Mouse (Mus musculus) ES-Bruce4 (cell line): ENCODE data around the gene Amn. TPM values are rescaled to one million over a fixed set of nuclear protein-coding genes. Genes with fewer than 3 reads are reported as not detected.

Experiments
- H3K27ac ChIP-seq: 2 replicates; pipeline ENCODE4 v1.5.1; 2012; ENCODE audit warnings: low read length, inconsistent platforms; ENCODE audit not compliant: insufficient read depth
- H3K27me3 ChIP-seq: 2 replicates; pipeline ENCODE4 v1.6.1; 2012; ENCODE audit warnings: mild to moderate bottlenecking, low read length, inconsistent platforms; ENCODE audit not compliant: control insufficient read depth, poor library complexity, insufficient read depth, severe bottlenecking
- H3K36me3 ChIP-seq: 2 replicates; pipeline ENCODE4 v1.6.1; 2012; ENCODE audit warnings: inconsistent platforms, mild to moderate bottlenecking, low read length, moderate library complexity; ENCODE audit not compliant: control insufficient read depth, poor library complexity, insufficient read depth, severe bottlenecking
- H3K4me1 ChIP-seq: one replicate; pipeline ENCODE4 v1.8.1; 2011; ENCODE audit warnings: low read length; ENCODE audit not compliant: control insufficient read depth, insufficient read depth
- H3K4me3 ChIP-seq: 2 replicates; pipeline ENCODE4 v1.5.1; 2011; ENCODE audit warnings: low read depth, mild to moderate bottlenecking, low read length
- H3K9ac ChIP-seq: 2 replicates; pipeline ENCODE4 v1.6.1; 2012; ENCODE audit warnings: low read depth, mild to moderate bottlenecking, inconsistent platforms; ENCODE audit not compliant: poor library complexity, severe bottlenecking
- H3K9me3 ChIP-seq: replicated peaks from 2 replicates; pipeline ENCODE4 v1.6.1; 2012; ENCODE audit warnings: mild to moderate bottlenecking, low read length, inconsistent platforms; ENCODE audit not compliant: control insufficient read depth, poor library complexity, insufficient read depth, severe bottlenecking
- CTCF ChIP-seq: IDR thresholded peaks from one replicate; pipeline ENCODE4 v1.8.1; 2011; ENCODE audit warnings: low read depth, low read length
- EP300 ChIP-seq: IDR thresholded peaks from 2 replicates; pipeline ENCODE4 v1.6.1; 2011; ENCODE audit warnings: low read depth, low read length; ENCODE audit not compliant: insufficient read depth
- POLR2A ChIP-seq: IDR thresholded peaks from one replicate; pipeline ENCODE4 v1.8.1; 2011; ENCODE audit warnings: low read length; ENCODE audit not compliant: insufficient read depth
- polyA plus RNA-seq: library from polyadenylated mRNA; stranded (reverse); fragments of >200 nt; gene quantifications from 2 replicates; pipeline ENCODE4 v1.2.4, GENCODE M21; 2011; ENCODE audit warnings: low read depth; ENCODE audit not compliant: missing spikeins, insufficient read depth, insufficient read length

The Amn gene
- polyA plus RNA-seq, 1 experiment: 1.9 TPM

DNA sequence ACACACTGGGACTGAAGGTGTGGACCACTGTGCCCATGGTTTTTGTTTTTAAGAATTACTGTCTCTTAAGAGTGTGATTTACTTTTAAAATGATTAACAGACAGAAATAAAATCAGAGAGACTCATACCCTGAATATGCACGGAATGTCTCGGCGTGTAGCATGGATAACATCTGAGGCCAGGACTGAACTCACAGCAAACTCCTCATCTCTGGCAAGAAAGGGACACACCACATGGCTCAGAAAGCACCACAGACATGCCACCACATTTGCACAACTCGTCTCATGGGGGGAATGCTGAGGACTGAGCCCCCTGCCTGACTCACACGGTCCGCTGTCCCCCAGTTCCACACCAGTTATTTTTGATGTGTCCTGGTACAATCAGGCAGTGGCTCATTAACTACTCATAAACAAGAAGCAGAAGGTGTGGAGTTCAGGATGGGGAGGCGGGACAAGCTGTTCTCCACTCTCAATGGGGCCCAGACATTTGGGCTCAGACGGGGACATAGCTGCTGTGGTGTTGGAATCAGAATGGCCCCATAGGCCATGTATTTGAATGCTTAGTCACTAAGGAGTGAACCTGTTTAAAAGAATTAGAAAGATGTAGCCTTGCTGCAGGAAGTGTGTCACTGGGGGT is 32.9 kb downstream of the Amn start:
- no peak overlapping the region for H3K27ac ChIP-seq
- TF ChIP-seq EP300 (no peak), CTCF (no peak)
- H3K36me3 ChIP-seq: peaks cover 4% of the 10 kb centered on the region; the same call in 1 of the 2 replicates
- no peaks in the 10 kb centered on the region for H3K9me3 ChIP-seq
- H3K4me1 ChIP-seq: no peaks in the 10 kb centered on the region
- no peak overlapping the region for H3K4me3 ChIP-seq
- H3K27me3 ChIP-seq: no peaks in the 10 kb centered on the region
- no peak overlapping the region for H3K9ac ChIP-seq

GRCm38 (mm10) chr12:111306821-111307220 is 35.9 kb downstream of the Amn start:
- no peaks in the 10 kb centered on the region for H3K27me3 ChIP-seq
- H3K9me3 ChIP-seq: no peaks in the 10 kb centered on the region
- H3K36me3 ChIP-seq: peaks cover 6% of the 10 kb centered on the region; the same call in 1 of the 2 replicates
- no peak overlapping the region for H3K27ac ChIP-seq
- no peak for TF ChIP-seq EP300
- no peak for TF ChIP-seq CTCF
- TF ChIP-seq POLR2A: no peak
- H3K4me1 ChIP-seq: no peaks in the 10 kb centered on the region
- H3K4me3 ChIP-seq: no peak overlapping the region
- H3K9ac ChIP-seq: no peak overlapping the region

DNA sequence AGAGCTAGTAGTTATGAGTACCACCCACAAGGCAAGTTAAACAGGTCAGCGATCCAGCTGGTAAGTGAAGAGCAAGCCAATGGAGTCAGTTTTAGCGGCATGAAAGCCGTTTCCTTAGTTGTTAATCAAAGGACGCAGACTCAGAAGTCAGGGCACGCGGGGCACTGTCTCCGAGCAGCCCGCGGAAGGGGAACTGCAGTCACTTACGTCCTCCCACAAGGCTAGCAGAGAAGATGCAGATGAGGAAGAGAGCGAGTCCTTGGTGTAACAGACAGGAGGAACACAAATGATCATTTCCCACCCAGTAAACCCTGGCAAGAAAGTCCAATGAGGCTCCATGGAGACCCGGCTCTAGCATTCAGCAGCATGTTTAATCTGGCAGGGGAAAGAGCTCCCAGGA is 38.4 kb downstream of the Amn start:
- no peaks in the 10 kb centered on the region for H3K4me1 ChIP-seq
- H3K4me3 ChIP-seq: no peak overlapping the region
- peaks cover 9% of the 10 kb centered on the region for H3K36me3 ChIP-seq
- no peak overlapping the region for H3K27ac ChIP-seq
- H3K9ac ChIP-seq: no peak overlapping the region
- H3K27me3 ChIP-seq: no peaks in the 10 kb centered on the region
- TF ChIP-seq CTCF (no peak), POLR2A (no peak), EP300 (no peak)
- no peaks in the 10 kb centered on the region for H3K9me3 ChIP-seq

DNA sequence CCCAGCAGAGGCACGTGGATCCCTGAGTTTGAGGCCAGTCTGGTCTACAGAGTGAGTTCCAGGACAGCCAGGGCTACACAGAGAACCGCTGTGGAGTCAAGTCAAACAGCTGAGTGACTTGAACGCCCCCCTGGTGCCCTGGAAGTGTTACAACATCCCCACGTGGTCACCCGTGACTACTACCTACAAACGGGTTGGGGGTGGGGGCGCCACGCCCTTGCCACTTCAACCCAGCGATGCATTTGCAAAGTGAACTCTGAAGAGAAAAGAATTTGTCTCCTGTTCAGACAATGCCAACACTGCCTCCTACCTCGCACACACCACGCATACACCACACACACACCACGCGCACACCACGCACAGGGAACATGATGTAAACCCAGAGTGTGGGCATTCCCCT is 39.0 kb downstream of the Amn start:
- Histone ChIP-seq H3K27ac (no peak overlapping the region), H3K9me3 (no peaks in the 10 kb centered on the region), H3K36me3 (peaks cover 7% of the 10 kb centered on the region), H3K27me3 (no peaks in the 10 kb centered on the region), H3K4me1 (no peaks in the 10 kb centered on the region), H3K9ac (no peak overlapping the region), H3K4me3 (no peak overlapping the region)
- TF ChIP-seq CTCF (no peak), EP300 (no peak), POLR2A (no peak)

GRCm38 (mm10) chr12:111311775-111312174 is 40.9 kb downstream of the Amn start:
- TF ChIP-seq CTCF: no peak
- TF ChIP-seq EP300: no peak
- TF ChIP-seq POLR2A: no peak
- Histone ChIP-seq H3K27ac (no peak overlapping the region), H3K9me3 (no peaks in the 10 kb centered on the region), H3K4me1 (no peaks in the 10 kb centered on the region), H3K36me3 (peaks cover 7% of the 10 kb centered on the region), H3K27me3 (no peaks in the 10 kb centered on the region), H3K9ac (no peak overlapping the region), H3K4me3 (no peak overlapping the region)

- Histone ChIP-seq H3K4me1 (no peaks in the 10 kb centered on the region), H3K9me3 (no peaks in the 10 kb centered on the region), H3K27me3 (no peaks in the 10 kb centered on the region), H3K4me3 (no peak overlapping the region), H3K36me3 (peaks cover 14% of the 10 kb centered on the region), H3K27ac (no peak overlapping the region), H3K9ac (no peak overlapping the region)
- no peak for TF ChIP-seq EP300
- no peak for TF ChIP-seq CTCF
- TF ChIP-seq POLR2A: no peak
These were observed 43.4 kb downstream of the Amn start for GRCm38 (mm10) chr12:111314273-111314672.
